Mouse (Mus musculus) CH12.LX (cell line): ENCODE measurements at regions not wholly inside any gene's neighbourhood (a gene's known extent, or its start where the extent isn't known, plus 50 kb on each side); places are given as distances from the start of the nearest gene placed in this dataset.

Experiments used
- CTCF ChIP-seq, 2 experiments: IDR thresholded peaks in 1 of 2; conservative IDR thresholded peaks in 1 of 2; 2 replicates each; pipeline ENCODE4 v1.5.1; 2011 to 2012; ENCODE audit warnings: low read depth in 2 of 2, low read length in 2 of 2, improper control_type of control experiment in 1 of 2, inconsistent platforms in 1 of 2, mild to moderate bottlenecking in 1 of 2, moderate library complexity in 1 of 2
- ELF1 ChIP-seq: IDR thresholded peaks from 2 replicates; pipeline ENCODE4 v1.6.1; 2014; ENCODE audit warnings: low read depth, mild to moderate bottlenecking, inconsistent platforms, low read length, improper control_type of control experiment
- JUND ChIP-seq: conservative IDR thresholded peaks from 2 replicates; pipeline ENCODE4 v1.6.1; 2011; ENCODE audit warnings: low read depth, low read length, improper control_type of control experiment
- POLR2A ChIP-seq: IDR thresholded peaks from 2 replicates; pipeline ENCODE4 v1.6.1; 2011; ENCODE audit warnings: low read depth, mild to moderate bottlenecking, improper control_type of control experiment, low read length
- USF2 ChIP-seq: conservative IDR thresholded peaks from 2 replicates; pipeline ENCODE4 v1.6.1; 2011; ENCODE audit warnings: low read depth, low read length, improper control_type of control experiment
- ZNF384 ChIP-seq: IDR thresholded peaks from 2 replicates; pipeline ENCODE4 v1.6.1; 2012; ENCODE audit warnings: low read depth, low read length, improper control_type of control experiment, inconsistent platforms

DNA sequence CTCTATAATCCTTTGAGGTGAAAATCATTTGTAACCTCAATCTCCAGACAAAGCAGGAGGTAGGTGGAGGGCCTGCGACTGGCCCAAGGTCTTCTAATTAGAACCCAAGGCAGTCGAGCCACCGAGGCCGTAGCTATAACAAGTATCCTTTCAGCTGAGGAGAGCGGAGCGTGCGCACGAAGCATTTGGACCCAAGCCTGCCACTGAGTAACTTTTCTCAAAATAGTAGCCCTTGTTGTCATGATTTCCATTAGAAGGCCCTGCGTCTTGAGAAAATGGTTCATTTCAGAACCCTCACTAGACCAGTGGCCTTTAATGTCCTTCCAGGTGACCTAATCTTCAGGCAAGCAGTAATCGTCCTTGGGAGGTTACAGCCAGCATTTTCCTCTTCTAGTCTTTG lies 90.6 kb downstream of the H2al1j start:
- TF ChIP-seq ELF1 (no peak), CTCF (conservative IDR thresholded peaks at IDR 0.05 in 1 of 2, IDR thresholded peaks at IDR 0.05 in 1 of 2; ENCODE audit: low read depth in 2 of 2, low read length in 2 of 2) (no peak), USF2 (no peak), ZNF384 (no peak), JUND (no peak), POLR2A (no peak)
